Mouse (Mus musculus): ENCODE results near the gene Lpin3.

The Lpin3 gene

DNA sequence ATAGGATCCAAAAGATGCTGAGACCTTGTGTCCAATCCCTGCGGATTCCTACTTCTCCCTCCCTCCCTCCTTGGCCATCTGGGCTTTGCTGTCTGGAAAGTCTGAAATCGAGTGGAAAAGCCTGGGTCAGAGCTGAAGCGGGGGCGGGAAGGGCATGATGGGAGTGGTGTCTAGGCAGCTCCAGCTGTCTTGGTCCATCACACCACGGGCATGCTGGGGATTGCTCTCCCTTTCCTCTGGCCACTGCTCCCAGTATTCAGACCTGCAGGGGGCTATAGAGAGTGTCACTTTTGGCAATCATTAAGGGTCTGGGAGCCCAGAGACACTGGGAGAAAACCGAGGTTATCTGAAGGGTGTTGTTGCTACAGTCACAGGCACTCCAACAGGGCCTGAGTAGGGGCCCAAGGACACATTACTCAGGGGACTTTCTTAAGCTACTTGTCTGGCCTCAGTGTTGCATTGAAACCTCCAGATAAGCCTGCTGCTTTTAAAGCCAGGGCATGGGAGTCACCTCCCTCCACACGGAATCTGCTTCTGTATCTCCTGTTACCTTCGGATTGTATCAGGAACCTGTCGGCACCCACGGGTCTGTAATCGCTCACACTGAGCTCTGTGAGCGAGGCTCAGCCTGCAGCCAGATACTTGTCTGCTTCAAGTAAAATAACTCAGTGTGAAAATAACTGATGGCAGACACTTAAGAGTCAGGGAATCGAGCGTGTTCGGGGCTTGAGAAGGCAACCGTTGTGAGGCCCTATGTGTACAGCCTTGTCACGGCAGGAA is 60.6 kb downstream of the Lpin3 start:
- no peak for DNase-seq

GRCm38 (mm10) chr2:160942443-160942842 is 62.0 kb downstream of the Lpin3 start:
- no peak for DNase-seq

DNA sequence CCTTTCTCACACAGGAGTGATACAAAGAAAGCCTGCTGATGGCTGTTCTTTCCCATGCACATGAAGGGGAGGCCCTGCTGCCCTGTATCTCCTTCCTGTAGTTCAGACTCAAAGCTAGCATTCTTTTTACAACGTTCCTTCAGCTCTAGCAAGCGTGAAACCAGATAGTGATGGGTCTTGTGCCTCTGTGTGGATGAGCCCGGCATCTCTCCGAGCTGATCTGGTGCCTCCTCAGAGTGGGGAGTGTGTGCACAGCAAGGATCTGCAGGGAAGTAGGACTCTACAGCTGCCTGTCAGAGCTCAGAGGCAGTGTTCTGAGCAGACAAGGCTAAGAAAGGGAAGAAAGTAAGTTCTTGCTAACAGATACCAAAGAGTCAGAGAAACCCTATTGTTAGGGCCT is 71.1 kb downstream of the Lpin3 start:
- no peak for DNase-seq

GRCm38 (mm10) chr2:160953131-160953873 is 72.8 kb downstream of the Lpin3 start:
- no peak for DNase-seq

GRCm38 (mm10) chr2:160954541-160954940 is 74.1 kb downstream of the Lpin3 start:
- DNase-seq = no peak

- DNase-seq = no peak
Measured at GRCm38 (mm10) chr2:160955331-160955730, 74.9 kb downstream of the Lpin3 start.
